Mouse (Mus musculus) CH12.LX (cell line): Measurements from ENCODE around the gene Rpl13. TPM values are rescaled to one million over a fixed set of nuclear protein-coding genes. Genes with fewer than 3 reads are reported as not detected.

Experiments used
- DNase-seq: peaks from one replicate; pipeline ENCODE4 v3.0.0-alpha.2; 2013; ENCODE audit errors: extremely low read depth
- H3K27ac ChIP-seq: 2 replicates; pipeline ENCODE4 v1.5.1; 2012; ENCODE audit warnings: low read depth, mild to moderate bottlenecking, control low read depth, moderate library complexity; ENCODE audit not compliant: insufficient read depth
- H3K27me3 ChIP-seq: replicated peaks from 2 replicates; pipeline ENCODE3; 2012; ENCODE audit warnings: inconsistent platforms
- H3K36me3 ChIP-seq, 2 experiments: replicated peaks in 1 of 2; 2 replicates each; pipeline versions ENCODE3 to v1.6.1; 2012; ENCODE audit warnings: inconsistent platforms in 1 of 2, low read length in 1 of 2, mild to moderate bottlenecking in 1 of 2, mixed read lengths in 1 of 2, moderate library complexity in 1 of 2; ENCODE audit not compliant: control insufficient read depth in 1 of 2, insufficient read depth in 1 of 2
- H3K4me1 ChIP-seq, 2 experiments: 2 replicates each; pipeline ENCODE4 v1.6.1; 2012; ENCODE audit warnings: inconsistent platforms in 1 of 2, moderate library complexity in 1 of 2; ENCODE audit not compliant: insufficient read depth in 2 of 2, control insufficient read depth in 1 of 2
- H3K4me2 ChIP-seq: 2 replicates; pipeline ENCODE4 v1.6.1; 2012; ENCODE audit warnings: low read depth, mild to moderate bottlenecking, control low read depth; ENCODE audit not compliant: poor library complexity, insufficient read depth, severe bottlenecking
- H3K4me3 ChIP-seq, 3 experiments: fragments of 150-350 bp in 1 of 3; sonication (generic) in 1 of 3; replicated peaks in 1 of 3; 2 replicates each; pipeline versions ENCODE3 to v1.5.1; 2011 to 2012; ENCODE audit warnings: low read depth in 2 of 3, low read length in 2 of 3, mild to moderate bottlenecking in 2 of 3, moderate library complexity in 2 of 3, control low read depth in 1 of 3, improper control_type of control experiment in 1 of 3, inconsistent platforms in 1 of 3, mixed read lengths in 1 of 3; ENCODE audit not compliant: poor library complexity in 1 of 3
- H3K79me2 ChIP-seq: replicated peaks from 2 replicates; pipeline ENCODE4 v1.6.1; 2012; ENCODE audit warnings: mild to moderate bottlenecking, moderate library complexity; ENCODE audit not compliant: control insufficient read depth, poor library complexity, insufficient read depth, severe bottlenecking; ENCODE audit errors: extremely low read depth
- H3K9ac ChIP-seq: 2 replicates; pipeline ENCODE4 v1.6.1; 2012; ENCODE audit warnings: low read depth, mild to moderate bottlenecking, control low read depth, moderate library complexity; ENCODE audit not compliant: insufficient read depth
- H3K9me3 ChIP-seq: replicated peaks from 2 replicates; pipeline ENCODE3; 2012; ENCODE audit warnings: low read length, inconsistent platforms, mixed read lengths
- CHD2 ChIP-seq: IDR thresholded peaks from 2 replicates; pipeline ENCODE4 v1.6.1; 2011; ENCODE audit warnings: low read length, improper control_type of control experiment
- CTCF ChIP-seq, 2 experiments: IDR thresholded peaks in 1 of 2; conservative IDR thresholded peaks in 1 of 2; 2 replicates each; pipeline ENCODE4 v1.5.1; 2011 to 2012; ENCODE audit warnings: low read depth in 2 of 2, low read length in 2 of 2, improper control_type of control experiment in 1 of 2, inconsistent platforms in 1 of 2, mild to moderate bottlenecking in 1 of 2, moderate library complexity in 1 of 2
- E2F4 ChIP-seq: IDR thresholded peaks from 2 replicates; pipeline ENCODE4 v1.6.1; 2011; ENCODE audit warnings: low read depth, low read length, improper control_type of control experiment; ENCODE audit not compliant: insufficient replicate concordance
- ETS1 ChIP-seq: conservative IDR thresholded peaks from 2 replicates; pipeline ENCODE4 v1.6.1; 2012; ENCODE audit warnings: low read depth, mild to moderate bottlenecking, inconsistent platforms, low read length, improper control_type of control experiment, moderate library complexity
- GABPA ChIP-seq: IDR thresholded peaks from 2 replicates; pipeline ENCODE4 v1.6.1; 2012; ENCODE audit warnings: low read depth, low read length, improper control_type of control experiment, inconsistent platforms; ENCODE audit not compliant: insufficient replicate concordance
- HCFC1 ChIP-seq: IDR thresholded peaks from 2 replicates; pipeline ENCODE4 v1.6.1; 2012; ENCODE audit warnings: low read depth, mild to moderate bottlenecking, inconsistent platforms, low read length, improper control_type of control experiment
- JUN ChIP-seq: IDR thresholded peaks from 2 replicates; pipeline ENCODE4 v1.6.1; 2011; ENCODE audit warnings: low read depth, mild to moderate bottlenecking, low read length, improper control_type of control experiment, moderate library complexity; ENCODE audit not compliant: insufficient read depth
- KAT2A ChIP-seq: IDR thresholded peaks from 2 replicates; pipeline ENCODE4 v1.6.1; 2012; ENCODE audit warnings: low read length, improper control_type of control experiment, inconsistent platforms; ENCODE audit not compliant: insufficient replicate concordance
- MAX ChIP-seq: IDR thresholded peaks from 2 replicates; pipeline ENCODE4 v1.6.1; 2011; ENCODE audit warnings: low read length, improper control_type of control experiment
- MAZ ChIP-seq: IDR thresholded peaks from 2 replicates; pipeline ENCODE4 v1.6.1; 2012; ENCODE audit warnings: low read depth, mild to moderate bottlenecking, inconsistent platforms, low read length, improper control_type of control experiment, moderate library complexity
- MXI1 ChIP-seq: IDR thresholded peaks from 2 replicates; pipeline ENCODE4 v1.6.1; 2011; ENCODE audit warnings: mild to moderate bottlenecking, low read depth, low read length, improper control_type of control experiment
- NRF1 ChIP-seq: IDR thresholded peaks from 2 replicates; pipeline ENCODE4 v1.6.1; 2014; ENCODE audit warnings: low read depth, mild to moderate bottlenecking, inconsistent platforms, low read length, improper control_type of control experiment, moderate library complexity
- POLR2AphosphoS2 ChIP-seq: IDR thresholded peaks from 2 replicates; pipeline ENCODE4 v1.6.1; 2011; ENCODE audit warnings: low read depth, low read length, improper control_type of control experiment
- RAD21 ChIP-seq: IDR thresholded peaks from 2 replicates; pipeline ENCODE4 v1.6.1; 2011; ENCODE audit warnings: low read depth, mild to moderate bottlenecking, low read length, improper control_type of control experiment, moderate library complexity
- RCOR1 ChIP-seq: conservative IDR thresholded peaks from 2 replicates; pipeline ENCODE4 v1.6.1; 2012; ENCODE audit warnings: low read depth, mild to moderate bottlenecking, inconsistent platforms, low read length, improper control_type of control experiment
- SMC3 ChIP-seq: IDR thresholded peaks from 2 replicates; pipeline ENCODE4 v1.6.1; 2011; ENCODE audit warnings: low read depth, low read length, improper control_type of control experiment
- USF1 ChIP-seq: IDR thresholded peaks from 2 replicates; pipeline ENCODE4 v1.6.1; 2014; ENCODE audit warnings: low read depth, mild to moderate bottlenecking, inconsistent platforms, low read length, improper control_type of control experiment
- USF2 ChIP-seq: conservative IDR thresholded peaks from 2 replicates; pipeline ENCODE4 v1.6.1; 2011; ENCODE audit warnings: low read depth, low read length, improper control_type of control experiment
- dilution Hi-C: fragments of 300-500 bp; cut with MboI; formaldehyde crosslinking; loops from 2 replicates; pipeline ENCODE4 v1.14.3; 2020; ENCODE audit warnings: low sequenced_read_pairs; ENCODE audit not compliant: extremely low pct_unique_long_range_greater_than_20kb, extremely low pct_ligation_motif_present
- in situ Hi-C: fragments of 300-500 bp; cut with MboI; formaldehyde crosslinking; loops from 3 replicates; pipeline ENCODE4 v1.14.3; 2019; ENCODE audit warnings: low sequenced_read_pairs, low pct_ligation_motif_present, low pct_unique_long_range_greater_than_20kb, mixed read lengths
- polyA plus RNA-seq: library from polyadenylated mRNA; unstranded; fragments of >175 nt; gene quantifications from 2 replicates; pipeline ENCODE4 v1.2.1, GENCODE M21; 2012; ENCODE audit warnings: low read depth; ENCODE audit not compliant: insufficient read length
- total RNA-seq, 2 experiments: library from RNA; depleted of rRNA; stranded (reverse); fragments of 300-350 nt in 1 of 2; fragments of >200 nt in 1 of 2; gene quantifications; 2 replicates each; pipeline ENCODE4 v1.2.3; 2012 to 2014

Rpl13 gene
- total and polyA plus RNA-seq, 3 experiments = 973 to 3,721 (median 2,709) TPM

GRCm38 (mm10) chr8:123138741-123139140 lies 36.6 kb downstream of the Rpl13 start:
- Histone ChIP-seq H3K27me3 (peaks cover 33% of the 10 kb centered on the region), H3K36me3 (no peaks in the 10 kb centered on the region), H3K79me2 (no peaks in the 10 kb centered on the region), H3K4me1 (no peaks in the 10 kb centered on the region), H3K27ac (no peak overlapping the region), H3K4me2 (no peak overlapping the region), H3K9ac (no peak overlapping the region), H3K4me3 (no peak overlapping the region), H3K9me3 (peaks cover 3% of the 10 kb centered on the region)
- no peak for DNase-seq
- dilution Hi-C loops = no loop called here
- in situ Hi-C loops = no loop called here
- TF ChIP-seq KAT2A = no peak
- no peak for TF ChIP-seq USF1
- no peak for TF ChIP-seq NRF1
- TF ChIP-seq GABPA = no peak
- no peak for TF ChIP-seq E2F4
- TF ChIP-seq MXI1 = no peak

- H3K9ac ChIP-seq = no peak overlapping the region
- dilution Hi-C loops = no loop called here
- no peak for DNase-seq
- no peak overlapping the region for H3K27ac ChIP-seq
- H3K9me3 ChIP-seq = peaks cover 2% of the 10 kb centered on the region
- H3K36me3 ChIP-seq = no peaks in the 10 kb centered on the region
- in situ Hi-C loops = no loop called here
- H3K4me2 ChIP-seq = no peak overlapping the region
- peaks cover 17% of the 10 kb centered on the region for H3K27me3 ChIP-seq
- H3K4me1 ChIP-seq = no peaks in the 10 kb centered on the region
- TF ChIP-seq MAX (no peak), RAD21 (no peak), CHD2 (no peak), SMC3 (no peak)
- H3K4me3 ChIP-seq = no peak overlapping the region
- H3K79me2 ChIP-seq = no peaks in the 10 kb centered on the region
Measured at GRCm38 (mm10) chr8:123141741-123142462, 39.8 kb downstream of the Rpl13 start.

GRCm38 (mm10) chr8:123145279-123145678 lies 43.1 kb downstream of the Rpl13 start:
- H3K9ac ChIP-seq = no peak overlapping the region
- no peaks in the 10 kb centered on the region for H3K36me3 ChIP-seq
- H3K9me3 ChIP-seq = peaks cover 2% of the 10 kb centered on the region
- H3K4me1 ChIP-seq = no peaks in the 10 kb centered on the region
- no peaks in the 10 kb centered on the region for H3K79me2 ChIP-seq
- no peak overlapping the region for H3K27ac ChIP-seq
- TF ChIP-seq JUN = no peak
- no peak for TF ChIP-seq HCFC1
- no peak for TF ChIP-seq POLR2AphosphoS2
- TF ChIP-seq ETS1 = no peak
- TF ChIP-seq CTCF (conservative IDR thresholded peaks at IDR 0.05 in 1 of 2, IDR thresholded peaks at IDR 0.05 in 1 of 2; ENCODE audit: low read depth in 2 of 2, low read length in 2 of 2) = peak in 1 of 2 experiments; percentile 78; a peak in 2 of 4 replicates
- no peak for TF ChIP-seq KAT2A
- peak; percentile 62 for TF ChIP-seq RAD21
- peak; percentile 74 for TF ChIP-seq SMC3
- TF ChIP-seq MAZ = no peak
- no peak for TF ChIP-seq USF2
- TF ChIP-seq RCOR1 = no peak
- dilution Hi-C loops (no loop called here), in situ Hi-C loops (no loop called here)
- H3K27me3 ChIP-seq = peaks cover 34% of the 10 kb centered on the region
- no peak overlapping the region for H3K4me3 ChIP-seq
- peak; percentile 19 for DNase-seq
- no peak overlapping the region for H3K4me2 ChIP-seq
